Mouse (Mus musculus) heart, adult 9 months (tissue): ENCODE data around the gene Ssr1.

ENCODE experiments used
- DNase-seq, 2 experiments: peaks; one replicate each; pipeline ENCODE4 v3.0.0; 2022; ENCODE audit warnings: low spot score in 2 of 2

Ssr1 gene

DNA sequence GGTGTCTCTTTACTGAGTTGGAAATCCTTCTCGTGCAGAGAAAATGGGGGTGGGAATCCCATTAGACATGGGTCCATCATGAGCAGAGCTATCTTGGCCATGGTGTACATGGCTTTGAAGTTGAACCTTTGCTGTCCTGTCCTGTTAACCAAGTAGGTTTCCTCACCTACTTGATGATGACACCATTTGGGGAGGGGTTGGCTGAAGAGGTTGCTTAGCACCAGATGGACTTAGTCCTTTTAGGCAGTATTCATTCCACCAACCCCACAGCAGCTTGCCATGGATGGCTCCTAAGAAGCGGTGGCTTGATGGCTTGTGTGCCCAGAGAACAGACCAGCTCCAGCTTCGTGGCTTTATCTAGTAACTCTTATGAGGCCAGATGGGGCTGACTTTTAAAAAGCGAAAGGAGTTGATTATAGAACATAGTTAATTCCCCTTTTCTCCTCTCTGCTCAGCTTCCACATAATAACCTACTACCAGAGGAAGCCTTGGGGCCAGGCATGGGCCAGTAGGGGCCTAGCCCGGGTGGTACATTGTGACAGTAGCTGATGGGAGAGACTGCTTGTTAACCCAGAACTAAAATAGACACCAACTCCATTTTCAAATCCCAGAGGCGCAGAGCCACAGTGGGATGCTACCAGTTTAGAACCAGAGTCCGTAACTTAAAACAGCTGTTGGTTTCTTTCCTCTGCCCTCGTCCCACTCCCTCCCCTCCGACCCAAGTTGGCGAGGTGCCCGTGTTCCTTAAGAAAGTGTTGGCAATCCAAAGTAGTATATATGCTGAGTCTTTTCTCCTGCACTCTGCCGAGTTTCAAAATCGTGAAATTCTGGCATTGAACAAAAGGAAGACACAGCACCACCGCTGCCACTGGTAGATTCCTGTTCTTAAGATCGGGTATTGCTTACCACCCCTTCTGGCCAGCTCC, 75.4 kb downstream of the Ssr1 start:
- DNase-seq, result no peak
